Mouse (Mus musculus): ENCODE measurements around the gene Slc45a2. TPM values are rescaled to one million over a fixed set of nuclear protein-coding genes. Genes with fewer than 3 reads are reported as not detected.
"Not testable (repeated sequence)": the region's sequence is repeated elsewhere in the genome, so short reads cannot be mapped to it uniquely, and the experiment has no call there.

Slc45a2 gene
- polyA plus RNA-seq, 1 experiment from 2014 or later: not detected

GRCm38 (mm10) chr15:10981377-10982063, 19.0 kb upstream of the Slc45a2 start, which contains the start of gene Amacr:
Gene Amacr (plus strand): TSS chr15:10981756.
- 0 out of 2 replicates have a peak, but pooled peaks cover 3% of the 10 kb centered on the region for H3K36me3 ChIP-seq (ENCODE audit: control insufficient read depth, insufficient read depth, low read length)
- under 1% methylated on average over 47 of the region's 52 CpGs for WGBS

GRCm38 (mm10) chr15:10982064-10982435, 18.5 kb upstream of the Slc45a2 start:
- 4% methylated on average over 6 of the region's 6 CpGs for WGBS
- H3K36me3 ChIP-seq (ENCODE audit: control insufficient read depth, insufficient read depth, low read length): peaks cover 7% of the 10 kb centered on the region; the same call in 1 of the 2 replicates

More at GRCm38 (mm10) chr15:10981377-10982063, 19.0 kb upstream of the Slc45a2 start, which contains the start of gene Amacr:
- Histone ChIP-seq H3K9ac (ENCODE audit: low read length) (peak within 1 kb of the TSS; percentile 89), H3K9me3 (ENCODE audit: control insufficient read depth, low read length) (no peaks in the 10 kb centered on the region), H3K27ac (replicated peaks in 1 of 2; ENCODE audit: control insufficient read depth in 1 of 2, insufficient read depth in 1 of 2, low read depth in 2 of 2, low read length in 2 of 2) (peak within 1 kb of the TSS; percentile 92 to 93), H3K4me2 (ENCODE audit: low read length) (peak within 1 kb of the TSS; percentile 72), H3K27me3 (ENCODE audit: control insufficient read depth, insufficient read depth, low read length) (no peaks in the 10 kb centered on the region), H3K4me3 (ENCODE audit: control insufficient read depth in 1 of 2, insufficient read depth in 1 of 2, low read depth in 1 of 2, low read length in 2 of 2) (peak within 1 kb of the TSS; percentile 73 to 93), H3K4me1 (ENCODE audit: control insufficient read depth in 2 of 2, insufficient read depth in 2 of 2, low read length in 2 of 2) (peaks cover 0 to 5% of the 10 kb centered on the region in 2 experiments; a peak in 1 of 4 replicates)
- peak; percentile 98 for ATAC-seq (ENCODE audit: insufficient number of reproducible peaks, insufficient read depth, low FRiP score, low read depth)

GRCm38 (mm10) chr15:10985756-10986155, 14.8 kb upstream of the Slc45a2 start:
- ATAC-seq (ENCODE audit: insufficient number of reproducible peaks, insufficient read depth, low FRiP score, low read depth): no peak
- no peaks in the 10 kb centered on the region for H3K27me3 ChIP-seq (ENCODE audit: control insufficient read depth, insufficient read depth, low read length)
- H3K9me3 ChIP-seq (ENCODE audit: control insufficient read depth, low read length): no peaks in the 10 kb centered on the region
- no peak overlapping the region for H3K4me2 ChIP-seq (ENCODE audit: low read length)
- no peak overlapping the region for H3K9ac ChIP-seq (ENCODE audit: low read length)
- no peak overlapping the region for H3K4me3 ChIP-seq (ENCODE audit: control insufficient read depth in 1 of 2, insufficient read depth in 1 of 2, low read depth in 1 of 2, low read length in 2 of 2)
- H3K4me1 ChIP-seq (ENCODE audit: control insufficient read depth in 2 of 2, insufficient read depth in 2 of 2, low read length in 2 of 2): peaks cover 0 to 3% of the 10 kb centered on the region in 2 experiments; a peak in 1 of 4 replicates
- peaks cover 19% of the 10 kb centered on the region; the same call in 1 of the 2 replicates for H3K36me3 ChIP-seq (ENCODE audit: control insufficient read depth, insufficient read depth, low read length)
- WGBS: 69% methylated on average over 6 of the region's 6 CpGs
- H3K27ac ChIP-seq (replicated peaks in 1 of 2; ENCODE audit: control insufficient read depth in 1 of 2, insufficient read depth in 1 of 2, low read depth in 2 of 2, low read length in 2 of 2): no peak overlapping the region

More at GRCm38 (mm10) chr15:10982064-10982435, 18.5 kb upstream of the Slc45a2 start:
- Histone ChIP-seq H3K9ac (ENCODE audit: low read length) (peak overlapping the region; percentile 89), H3K4me1 (ENCODE audit: control insufficient read depth in 2 of 2, insufficient read depth in 2 of 2, low read length in 2 of 2) (peaks cover 0 to 5% of the 10 kb centered on the region in 2 experiments; a peak in 1 of 4 replicates), H3K27me3 (ENCODE audit: control insufficient read depth, insufficient read depth, low read length) (no peaks in the 10 kb centered on the region), H3K4me3 (ENCODE audit: control insufficient read depth in 1 of 2, insufficient read depth in 1 of 2, low read depth in 1 of 2, low read length in 2 of 2) (peak overlapping the region; percentile 73 to 93), H3K4me2 (ENCODE audit: low read length) (peak overlapping the region; percentile 72), H3K27ac (replicated peaks in 1 of 2; ENCODE audit: control insufficient read depth in 1 of 2, insufficient read depth in 1 of 2, low read depth in 2 of 2, low read length in 2 of 2) (peak overlapping the region; percentile 92 to 93), H3K9me3 (ENCODE audit: control insufficient read depth, low read length) (no peaks in the 10 kb centered on the region)
- no peak for ATAC-seq (ENCODE audit: insufficient number of reproducible peaks, insufficient read depth, low FRiP score, low read depth)

- peaks cover 19% of the 10 kb centered on the region; the same call in 1 of the 2 replicates for H3K36me3 ChIP-seq (ENCODE audit: control insufficient read depth, insufficient read depth, low read length)
- H3K4me1 ChIP-seq (ENCODE audit: control insufficient read depth in 2 of 2, insufficient read depth in 2 of 2, low read length in 2 of 2); H3K9ac ChIP-seq (ENCODE audit: low read length); H3K27ac ChIP-seq (replicated peaks in 1 of 2; ENCODE audit: control insufficient read depth in 1 of 2, insufficient read depth in 1 of 2, low read depth in 2 of 2, low read length in 2 of 2); H3K4me3 ChIP-seq (ENCODE audit: control insufficient read depth in 1 of 2, insufficient read depth in 1 of 2, low read depth in 1 of 2, low read length in 2 of 2); H3K27me3 ChIP-seq (ENCODE audit: control insufficient read depth, insufficient read depth, low read length); H3K9me3 ChIP-seq (ENCODE audit: control insufficient read depth, low read length); H3K4me2 ChIP-seq (ENCODE audit: low read length); ATAC-seq (ENCODE audit: insufficient number of reproducible peaks, insufficient read depth, low FRiP score, low read depth): not testable (repeated sequence)
- 75% methylated on average over 2 of the region's 2 CpGs for WGBS
Measured at GRCm38 (mm10) chr15:10986477-10986876, 14.0 kb upstream of the Slc45a2 start.

DNA sequence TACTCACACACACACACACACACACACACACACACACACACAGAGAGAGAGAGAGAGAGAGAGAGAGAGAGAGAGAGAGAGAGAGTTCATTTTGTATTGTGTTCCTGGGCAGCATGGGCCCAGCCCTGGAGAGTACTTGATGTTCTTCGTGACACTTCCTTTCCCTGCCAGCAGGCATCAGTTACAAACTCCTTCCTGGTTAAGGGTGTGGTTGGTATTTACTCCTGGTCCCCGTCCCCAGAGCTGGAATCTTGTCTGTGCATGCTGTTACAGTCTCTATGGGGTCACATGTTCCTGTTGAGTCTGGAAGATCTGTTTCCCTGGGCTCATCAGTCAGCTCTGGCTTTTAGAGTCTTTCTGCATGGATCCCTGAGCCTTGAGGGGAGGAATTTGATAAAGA, 10.1 kb upstream of the Slc45a2 start:
- no peak overlapping the region for H3K4me2 ChIP-seq (ENCODE audit: low read length)
- no peak for ATAC-seq (ENCODE audit: insufficient number of reproducible peaks, insufficient read depth, low FRiP score, low read depth)
- no peak overlapping the region for H3K27ac ChIP-seq (replicated peaks in 1 of 2; ENCODE audit: control insufficient read depth in 1 of 2, insufficient read depth in 1 of 2, low read depth in 2 of 2, low read length in 2 of 2)
- H3K36me3 ChIP-seq (ENCODE audit: control insufficient read depth, insufficient read depth, low read length): peaks cover 23% of the 10 kb centered on the region
- no peak overlapping the region for H3K4me3 ChIP-seq (ENCODE audit: control insufficient read depth in 1 of 2, insufficient read depth in 1 of 2, low read depth in 1 of 2, low read length in 2 of 2)
- H3K4me1 ChIP-seq (ENCODE audit: control insufficient read depth in 2 of 2, insufficient read depth in 2 of 2, low read length in 2 of 2): no peaks in the 10 kb centered on the region
- 51% methylated on average over 2 of the region's 2 CpGs for WGBS
- no peaks in the 10 kb centered on the region for H3K9me3 ChIP-seq (ENCODE audit: control insufficient read depth, low read length)
- H3K9ac ChIP-seq (ENCODE audit: low read length): no peak overlapping the region
- H3K27me3 ChIP-seq (ENCODE audit: control insufficient read depth, insufficient read depth, low read length): no peaks in the 10 kb centered on the region

GRCm38 (mm10) chr15:10991566-10991965, 9.0 kb upstream of the Slc45a2 start:
- Histone ChIP-seq H3K4me3 (ENCODE audit: control insufficient read depth in 1 of 2, insufficient read depth in 1 of 2, low read depth in 1 of 2, low read length in 2 of 2) (no peak overlapping the region), H3K9me3 (ENCODE audit: control insufficient read depth, low read length) (no peaks in the 10 kb centered on the region), H3K4me1 (ENCODE audit: control insufficient read depth in 2 of 2, insufficient read depth in 2 of 2, low read length in 2 of 2) (no peaks in the 10 kb centered on the region), H3K4me2 (ENCODE audit: low read length) (no peak overlapping the region), H3K27ac (replicated peaks in 1 of 2; ENCODE audit: control insufficient read depth in 1 of 2, insufficient read depth in 1 of 2, low read depth in 2 of 2, low read length in 2 of 2) (no peak overlapping the region), H3K9ac (ENCODE audit: low read length) (no peak overlapping the region), H3K36me3 (ENCODE audit: control insufficient read depth, insufficient read depth, low read length) (peaks cover 29% of the 10 kb centered on the region), H3K27me3 (ENCODE audit: control insufficient read depth, insufficient read depth, low read length) (no peaks in the 10 kb centered on the region)
- no peak for ATAC-seq (ENCODE audit: insufficient number of reproducible peaks, insufficient read depth, low FRiP score, low read depth)
- 90% methylated on average over 1 of the region's 1 CpGs for WGBS

- Histone ChIP-seq H3K9me3 (ENCODE audit: control insufficient read depth, low read length) (no peaks in the 10 kb centered on the region), H3K27me3 (ENCODE audit: control insufficient read depth, insufficient read depth, low read length) (no peaks in the 10 kb centered on the region), H3K9ac (ENCODE audit: low read length) (no peak overlapping the region), H3K4me2 (ENCODE audit: low read length) (peak overlapping the region; percentile 11), H3K27ac (replicated peaks in 1 of 2; ENCODE audit: control insufficient read depth in 1 of 2, insufficient read depth in 1 of 2, low read depth in 2 of 2, low read length in 2 of 2) (no peak overlapping the region), H3K36me3 (ENCODE audit: control insufficient read depth, insufficient read depth, low read length) (peaks cover 11% of the 10 kb centered on the region), H3K4me1 (ENCODE audit: control insufficient read depth in 2 of 2, insufficient read depth in 2 of 2, low read length in 2 of 2) (peaks cover 0 to 3% of the 10 kb centered on the region in 2 experiments; a peak in 1 of 4 replicates), H3K4me3 (ENCODE audit: control insufficient read depth in 1 of 2, insufficient read depth in 1 of 2, low read depth in 1 of 2, low read length in 2 of 2) (no peak overlapping the region)
- 48% methylated on average over 5 of the region's 5 CpGs for WGBS
- ATAC-seq (ENCODE audit: insufficient number of reproducible peaks, insufficient read depth, low FRiP score, low read depth): no peak
Measured at GRCm38 (mm10) chr15:10999832-11000231, 689 bp upstream of the Slc45a2 start.
